Mouse (Mus musculus) kidney, embryonic 15.5 days (tissue): ENCODE results near the gene Fam83f. TPM values are rescaled to one million over a fixed set of nuclear protein-coding genes. Genes with fewer than 3 reads are reported as not detected.

ENCODE experiments used
- ATAC-seq: fragments of 200-750 bp; cut with Nextera tagmentation; replicated peaks from 2 replicates; pipeline ENCODE4 v1.8.0; 2017; ENCODE audit warnings: moderate TSS enrichment; ENCODE audit not compliant: low FRiP score
- H3K27ac ChIP-seq: fragments of 300-500 bp; sonication (generic); 2 replicates; pipeline ENCODE4 v1.5.1; 2015; ENCODE audit warnings: mild to moderate bottlenecking, inconsistent platforms
- H3K27me3 ChIP-seq: fragments of 300-500 bp; sonication (generic); 2 replicates; pipeline ENCODE4 v1.6.1; 2015; ENCODE audit warnings: inconsistent platforms
- H3K36me3 ChIP-seq: fragments of 300-500 bp; sonication (generic); 2 replicates; pipeline ENCODE4 v1.6.1; 2015; ENCODE audit warnings: inconsistent platforms
- H3K4me1 ChIP-seq: fragments of 300-500 bp; sonication (generic); 2 replicates; pipeline ENCODE4 v1.6.1; 2015; ENCODE audit warnings: inconsistent platforms
- H3K4me2 ChIP-seq: fragments of 300-500 bp; sonication (generic); 2 replicates; pipeline ENCODE4 v1.6.1; 2015; ENCODE audit warnings: moderate library complexity, mild to moderate bottlenecking, inconsistent platforms
- H3K4me3 ChIP-seq: fragments of 300-500 bp; sonication (generic); replicated peaks from 2 replicates; pipeline ENCODE4 v1.5.1; 2015; ENCODE audit warnings: mild to moderate bottlenecking, inconsistent platforms
- H3K9ac ChIP-seq: fragments of 300-500 bp; sonication (generic); 2 replicates; pipeline ENCODE4 v1.6.1; 2015; ENCODE audit warnings: mild to moderate bottlenecking, inconsistent platforms
- H3K9me3 ChIP-seq: fragments of 300-500 bp; sonication (generic); replicated peaks from 2 replicates; pipeline ENCODE4 v1.6.1; 2016; ENCODE audit warnings: inconsistent platforms
- WGBS: fragments of 180-500 bp; shearing (Covaris S2); methylation state at CpG from one replicate; pipeline ENCODE4 v1.1.7; 2015; ENCODE audit warnings: mixed read lengths; 5-methylcytosine and 5-hydroxymethylcytosine counted together
- polyA plus RNA-seq: library from polyadenylated mRNA; unstranded; fragments of >200 nt; fragmentation: Nextera tagmentation; extraction: Ambion mirVana; gene quantifications from 2 replicates; pipeline ENCODE4 v1.2.1, GENCODE M21; 2015

The Fam83f gene
- polyA plus RNA-seq, 1 experiment from 2014 or later = 3.8 TPM

GRCm38 (mm10) chr15:80674700-80675099, 3.1 kb downstream of the Fam83f start:
- ATAC-seq = no peak; the same call in 1 of the 2 replicates
- Histone ChIP-seq H3K9me3 (no peaks in the 10 kb centered on the region), H3K9ac (no peak overlapping the region), H3K4me2 (no peak overlapping the region), H3K36me3 (no peaks in the 10 kb centered on the region), H3K4me1 (peaks cover 29% of the 10 kb centered on the region), H3K27me3 (peaks cover 48% of the 10 kb centered on the region), H3K27ac (peak overlapping the region; percentile 63), H3K4me3 (no peak overlapping the region)
- WGBS = 64% methylated on average over 6 of the region's 6 CpGs

GRCm38 (mm10) chr15:80679515-80680215, 8.0 kb downstream of the Fam83f start:
- no peaks in the 10 kb centered on the region for H3K36me3 ChIP-seq
- no peak overlapping the region for H3K4me3 ChIP-seq
- H3K9ac ChIP-seq = no peak overlapping the region
- WGBS = 60% methylated on average over 8 of the region's 8 CpGs
- H3K9me3 ChIP-seq = no peaks in the 10 kb centered on the region
- no peak overlapping the region for H3K4me2 ChIP-seq
- 0 out of 2 replicates have a peak overlapping the region, but pooled peaks have one; percentile 49 for H3K27ac ChIP-seq
- no peak for ATAC-seq
- H3K4me1 ChIP-seq = peaks cover 48% of the 10 kb centered on the region
- peaks cover 11% of the 10 kb centered on the region; the same call in 1 of the 2 replicates for H3K27me3 ChIP-seq

GRCm38 (mm10) chr15:80680347-80681030, 8.8 kb downstream of the Fam83f start:
- H3K9ac ChIP-seq = no peak overlapping the region
- no peak overlapping the region for H3K4me3 ChIP-seq
- ATAC-seq = peak; percentile 55; the same call in 1 of the 2 replicates
- peak overlapping the region; percentile 49; the same call in 1 of the 2 replicates for H3K27ac ChIP-seq
- peaks cover 51% of the 10 kb centered on the region for H3K4me1 ChIP-seq
- H3K36me3 ChIP-seq = no peaks in the 10 kb centered on the region
- no peak overlapping the region for H3K4me2 ChIP-seq
- peaks cover 11% of the 10 kb centered on the region; the same call in 1 of the 2 replicates for H3K27me3 ChIP-seq
- no peaks in the 10 kb centered on the region for H3K9me3 ChIP-seq
- 29% methylated on average over 7 of the region's 7 CpGs for WGBS

- no peak for ATAC-seq
- H3K4me1 ChIP-seq = peaks cover 59% of the 10 kb centered on the region
- WGBS = 85% methylated on average over 4 of the region's 4 CpGs
These were observed 9.8 kb downstream of the Fam83f start for GRCm38 (mm10) chr15:80681466-80681881.

GRCm38 (mm10) chr15:80682343-80682742, 10.7 kb downstream of the Fam83f start:
- H3K36me3 ChIP-seq = no peaks in the 10 kb centered on the region
- 86% methylated on average over 8 of the region's 8 CpGs for WGBS
- 0 out of 2 replicates have a peak, but pooled peaks cover 15% of the 10 kb centered on the region for H3K27me3 ChIP-seq
- ATAC-seq = no peak
- H3K4me2 ChIP-seq = no peak overlapping the region
- peaks cover 59% of the 10 kb centered on the region for H3K4me1 ChIP-seq
- peak overlapping the region; percentile 11; the same call in 1 of the 2 replicates for H3K27ac ChIP-seq
- H3K9ac ChIP-seq = no peak overlapping the region
- H3K9me3 ChIP-seq = no peaks in the 10 kb centered on the region
- no peak overlapping the region for H3K4me3 ChIP-seq

More at GRCm38 (mm10) chr15:80681466-80681881, 9.8 kb downstream of the Fam83f start:
- Histone ChIP-seq H3K27me3 (peaks cover 12% of the 10 kb centered on the region; the same call in 1 of the 2 replicates), H3K9me3 (no peaks in the 10 kb centered on the region), H3K27ac (peak overlapping the region; percentile 37; the same call in 1 of the 2 replicates), H3K9ac (no peak overlapping the region), H3K4me2 (no peak overlapping the region), H3K4me3 (no peak overlapping the region), H3K36me3 (no peaks in the 10 kb centered on the region)

- ATAC-seq = 0 out of 2 replicates have a peak, but pooled peaks have one; percentile 9
- Histone ChIP-seq H3K9ac (no peak overlapping the region), H3K4me2 (no peak overlapping the region), H3K27ac (peak overlapping the region; percentile 11), H3K4me1 (peaks cover 59% of the 10 kb centered on the region), H3K4me3 (no peak overlapping the region), H3K36me3 (no peaks in the 10 kb centered on the region), H3K27me3 (peaks cover 10% of the 10 kb centered on the region; the same call in 1 of the 2 replicates), H3K9me3 (no peaks in the 10 kb centered on the region)
- WGBS = 79% methylated on average over 6 of the region's 6 CpGs
These were observed 11.5 kb downstream of the Fam83f start for GRCm38 (mm10) chr15:80683151-80683550.

GRCm38 (mm10) chr15:80683990-80684389, 12.3 kb downstream of the Fam83f start:
- H3K4me2 ChIP-seq = no peak overlapping the region
- peaks cover 59% of the 10 kb centered on the region for H3K4me1 ChIP-seq
- 57% methylated on average over 3 of the region's 3 CpGs for WGBS
- no peak for ATAC-seq
- H3K9ac ChIP-seq = no peak overlapping the region
- H3K27ac ChIP-seq = peak overlapping the region; percentile 11; the same call in 1 of the 2 replicates
- H3K4me3 ChIP-seq = no peak overlapping the region
- H3K9me3 ChIP-seq = no peaks in the 10 kb centered on the region
- H3K36me3 ChIP-seq = no peaks in the 10 kb centered on the region
- H3K27me3 ChIP-seq = peaks cover 10% of the 10 kb centered on the region; the same call in 1 of the 2 replicates

- peaks cover 10% of the 10 kb centered on the region; the same call in 1 of the 2 replicates for H3K27me3 ChIP-seq
- WGBS = 14% methylated on average over 8 of the region's 8 CpGs
- H3K4me2 ChIP-seq = no peak overlapping the region
- no peaks in the 10 kb centered on the region for H3K36me3 ChIP-seq
- ATAC-seq = peak; percentile 6
- H3K9ac ChIP-seq = no peak overlapping the region
- no peak overlapping the region for H3K27ac ChIP-seq
- H3K9me3 ChIP-seq = no peaks in the 10 kb centered on the region
- no peak overlapping the region for H3K4me3 ChIP-seq
- H3K4me1 ChIP-seq = peaks cover 49% of the 10 kb centered on the region
These were observed 13.3 kb downstream of the Fam83f start for GRCm38 (mm10) chr15:80684786-80685602.

- Histone ChIP-seq H3K27me3 (peaks cover 10% of the 10 kb centered on the region; the same call in 1 of the 2 replicates), H3K9ac (no peak overlapping the region), H3K4me2 (no peak overlapping the region), H3K4me3 (no peak overlapping the region), H3K36me3 (no peaks in the 10 kb centered on the region), H3K27ac (no peak overlapping the region), H3K9me3 (no peaks in the 10 kb centered on the region), H3K4me1 (peaks cover 43% of the 10 kb centered on the region)
- WGBS = 12% methylated on average over 7 of the region's 7 CpGs
- peak; percentile 71; the same call in 1 of the 2 replicates for ATAC-seq
These were observed 13.9 kb downstream of the Fam83f start for GRCm38 (mm10) chr15:80685603-80685895.

GRCm38 (mm10) chr15:80688536-80688935, 16.9 kb downstream of the Fam83f start:
- H3K4me1 ChIP-seq = peaks cover 24% of the 10 kb centered on the region
- H3K9me3 ChIP-seq = no peaks in the 10 kb centered on the region
- H3K27ac ChIP-seq = no peak overlapping the region
- H3K36me3 ChIP-seq = no peaks in the 10 kb centered on the region
- H3K4me3 ChIP-seq = no peak overlapping the region
- H3K9ac ChIP-seq = no peak overlapping the region
- 62% methylated on average over 7 of the region's 7 CpGs for WGBS
- H3K27me3 ChIP-seq = peaks cover 22% of the 10 kb centered on the region
- no peak for ATAC-seq
- no peak overlapping the region for H3K4me2 ChIP-seq

GRCm38 (mm10) chr15:80693492-80693891, 21.8 kb downstream of the Fam83f start:
- Histone ChIP-seq H3K27me3 (peaks cover 16% of the 10 kb centered on the region), H3K27ac (no peak overlapping the region), H3K9me3 (no peaks in the 10 kb centered on the region), H3K4me2 (no peak overlapping the region), H3K4me3 (no peak overlapping the region), H3K9ac (no peak overlapping the region), H3K4me1 (peaks cover 17% of the 10 kb centered on the region), H3K36me3 (no peaks in the 10 kb centered on the region)
- ATAC-seq = no peak
- 64% methylated on average over 3 of the region's 3 CpGs for WGBS
